Mouse (Mus musculus) intestine, embryonic 15.5 days (tissue): Measurements from ENCODE around the gene Cct4. TPM values are rescaled to one million over a fixed set of nuclear protein-coding genes. Genes with fewer than 3 reads are reported as not detected.

Experiments
- ATAC-seq: fragments of 200-750 bp; cut with Nextera tagmentation; 2 replicates; pipeline ENCODE4 v1.8.0; 2017; ENCODE audit warnings: moderate TSS enrichment, moderate library complexity
- H3K27ac ChIP-seq: fragments of 300-500 bp; sonication (generic); 2 replicates; pipeline ENCODE4 v1.5.1; 2015; ENCODE audit warnings: mild to moderate bottlenecking, inconsistent platforms
- H3K27me3 ChIP-seq: fragments of 300-500 bp; sonication (generic); replicated peaks from 2 replicates; pipeline ENCODE4 v1.6.1; 2015; ENCODE audit warnings: inconsistent platforms
- H3K36me3 ChIP-seq: fragments of 300-500 bp; sonication (generic); 2 replicates; pipeline ENCODE4 v1.6.1; 2015; ENCODE audit warnings: inconsistent platforms
- H3K4me1 ChIP-seq: fragments of 300-500 bp; sonication (generic); replicated peaks from 2 replicates; pipeline ENCODE4 v1.6.1; 2015; ENCODE audit warnings: inconsistent platforms
- H3K4me2 ChIP-seq: fragments of 300-500 bp; sonication (generic); replicated peaks from 2 replicates; pipeline ENCODE4 v1.6.1; 2015; ENCODE audit warnings: mild to moderate bottlenecking, inconsistent platforms
- H3K4me3 ChIP-seq: fragments of 300-500 bp; sonication (generic); replicated peaks from 2 replicates; pipeline ENCODE4 v1.5.1; 2015; ENCODE audit warnings: inconsistent platforms
- H3K9ac ChIP-seq: fragments of 300-500 bp; sonication (generic); 2 replicates; pipeline ENCODE4 v1.6.1; 2015; ENCODE audit warnings: inconsistent platforms
- H3K9me3 ChIP-seq: fragments of 300-500 bp; sonication (generic); 2 replicates; pipeline ENCODE4 v1.6.1; 2016; ENCODE audit warnings: inconsistent platforms
- WGBS: fragments of 180-500 bp; shearing (Covaris S2); methylation state at CpG from one replicate; pipeline ENCODE4 v1.1.7; 2015; 5-methylcytosine and 5-hydroxymethylcytosine counted together
- polyA plus RNA-seq: library from polyadenylated mRNA; unstranded; fragments of >200 nt; fragmentation: Nextera tagmentation; extraction: Ambion mirVana; gene quantifications from 2 replicates; pipeline ENCODE4 v1.2.1, GENCODE M21; 2015

The Cct4 gene
- polyA plus RNA-seq, 1 experiment from 2014 or later: 268 TPM

DNA sequence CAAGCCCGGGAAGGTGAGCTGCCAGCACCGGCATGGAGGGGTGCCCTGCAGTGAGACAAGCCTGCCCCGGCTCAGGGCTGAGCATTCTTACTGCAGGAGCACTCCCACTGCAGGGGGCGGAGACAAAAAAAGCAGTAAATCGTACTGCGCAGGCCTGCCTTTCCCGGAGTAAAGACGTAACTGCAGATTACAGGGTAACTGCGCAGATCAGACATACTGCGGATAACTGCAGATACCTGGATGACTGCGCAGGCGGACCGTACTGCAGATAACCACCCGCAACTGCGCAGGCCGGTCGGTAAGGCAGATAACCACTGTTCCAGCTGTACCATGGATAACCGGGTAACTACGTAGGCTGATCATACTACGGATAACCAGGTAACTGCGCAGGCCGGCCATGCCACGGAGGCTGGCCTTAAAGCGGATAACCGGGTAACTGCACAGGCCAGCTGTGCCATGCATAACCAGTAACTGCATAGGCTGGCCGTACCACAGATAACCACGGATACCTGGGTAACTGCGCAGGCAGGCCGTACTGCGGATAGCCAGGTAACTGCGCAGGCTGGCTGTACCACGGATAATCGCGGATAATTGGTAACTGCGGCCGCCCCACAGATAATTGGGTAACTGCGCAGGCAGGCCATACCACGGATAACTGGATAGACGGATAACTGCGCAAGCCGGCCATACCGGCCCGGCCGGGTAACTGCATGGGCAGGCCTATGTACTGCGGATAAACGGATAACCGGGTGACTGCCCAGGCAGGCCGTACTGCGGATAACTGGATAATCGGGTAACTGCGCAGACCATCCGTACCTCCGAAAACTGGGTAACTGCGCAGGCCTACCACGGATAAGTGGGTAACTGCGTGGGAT is 18.2 kb upstream of the Cct4 start, which contains the start of gene Zrsr1:
Gene Zrsr1 (plus strand): TSS at position 171 of the 875 bp plus-strand sequence.
- H3K9me3 ChIP-seq: no peaks in the 10 kb centered on the region

DNA sequence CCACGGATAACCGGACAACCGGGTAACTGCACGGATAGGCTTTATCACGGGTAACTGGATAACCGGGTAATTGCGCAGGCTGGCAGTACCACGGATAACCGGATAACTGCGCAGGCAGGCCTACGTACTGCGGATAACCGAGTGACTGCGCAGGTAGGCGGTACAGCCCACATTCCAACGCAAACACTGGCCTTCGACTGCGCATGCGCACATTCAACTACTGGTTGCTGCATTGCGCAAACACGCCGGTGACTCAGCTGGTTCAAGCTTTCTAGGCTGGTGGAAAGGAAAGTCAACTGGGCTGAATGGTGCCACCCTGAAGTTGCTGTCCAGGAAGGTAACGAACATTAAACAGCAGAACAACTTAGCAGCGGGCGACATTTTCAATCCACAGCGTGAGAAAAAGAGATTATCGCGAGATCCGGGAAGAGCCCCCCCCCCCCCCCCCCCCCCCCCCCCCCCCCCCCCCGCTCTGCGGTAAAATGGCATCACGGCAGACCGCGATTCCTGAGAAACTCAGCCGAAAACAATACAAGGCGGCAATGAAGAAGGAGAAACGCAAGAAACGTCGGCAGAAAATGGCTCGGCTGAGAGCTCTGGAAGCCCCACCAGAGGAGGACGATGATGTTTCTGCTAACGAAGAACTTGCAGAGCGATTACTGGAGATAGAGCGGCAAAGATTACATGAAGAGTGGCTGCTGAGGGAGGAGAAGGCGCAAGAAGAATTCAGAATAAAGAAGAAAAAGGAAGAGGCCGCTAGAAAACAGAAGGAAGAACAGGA is 17.4 kb upstream of the Cct4 start:
- peak; percentile 71 for ATAC-seq
- Histone ChIP-seq H3K27me3 (no peaks in the 10 kb centered on the region), H3K4me1 (peaks cover 4% of the 10 kb centered on the region; the same call in 1 of the 2 replicates), H3K9me3 (no peaks in the 10 kb centered on the region), H3K9ac (peak overlapping the region; percentile 54), H3K4me3 (peak overlapping the region; percentile 52), H3K27ac (peak overlapping the region; percentile 79), H3K36me3 (peaks cover 3% of the 10 kb centered on the region; the same call in 1 of the 2 replicates), H3K4me2 (peak overlapping the region; percentile 65)
- 49% methylated on average over 43 of the region's 46 CpGs for WGBS

More for the DNA sequence above, 18.2 kb upstream of the Cct4 start, which contains the start of gene Zrsr1:
- 47% methylated on average over 56 of the region's 56 CpGs for WGBS
- Histone ChIP-seq H3K27ac (peak within 1 kb of the TSS; percentile 74), H3K4me3 (peak within 1 kb of the TSS; percentile 52), H3K4me1 (peaks cover 4% of the 10 kb centered on the region; the same call in 1 of the 2 replicates), H3K4me2 (peak within 1 kb of the TSS; percentile 65), H3K9ac (peak within 1 kb of the TSS; percentile 54), H3K36me3 (peaks cover 3% of the 10 kb centered on the region; the same call in 1 of the 2 replicates), H3K27me3 (no peaks in the 10 kb centered on the region)
- peak; percentile 81 for ATAC-seq

- Histone ChIP-seq H3K36me3 (peaks cover 3% of the 10 kb centered on the region; the same call in 1 of the 2 replicates), H3K4me3 (peak overlapping the region; percentile 52), H3K27me3 (no peaks in the 10 kb centered on the region), H3K9me3 (no peaks in the 10 kb centered on the region), H3K9ac (peak overlapping the region; percentile 49; the same call in 1 of the 2 replicates), H3K4me1 (peaks cover 4% of the 10 kb centered on the region; the same call in 1 of the 2 replicates), H3K4me2 (peak overlapping the region; percentile 59), H3K27ac (peak overlapping the region; percentile 79)
- WGBS: 42% methylated on average over 14 of the region's 14 CpGs
- peak; percentile 36; the same call in 1 of the 2 replicates for ATAC-seq
These were observed 16.7 kb upstream of the Cct4 start for GRCm38 (mm10) chr11:22973599-22973998.

- H3K4me3 ChIP-seq: no peak overlapping the region
These were observed 12.1 kb upstream of the Cct4 start for GRCm38 (mm10) chr11:22978215-22978614.

DNA sequence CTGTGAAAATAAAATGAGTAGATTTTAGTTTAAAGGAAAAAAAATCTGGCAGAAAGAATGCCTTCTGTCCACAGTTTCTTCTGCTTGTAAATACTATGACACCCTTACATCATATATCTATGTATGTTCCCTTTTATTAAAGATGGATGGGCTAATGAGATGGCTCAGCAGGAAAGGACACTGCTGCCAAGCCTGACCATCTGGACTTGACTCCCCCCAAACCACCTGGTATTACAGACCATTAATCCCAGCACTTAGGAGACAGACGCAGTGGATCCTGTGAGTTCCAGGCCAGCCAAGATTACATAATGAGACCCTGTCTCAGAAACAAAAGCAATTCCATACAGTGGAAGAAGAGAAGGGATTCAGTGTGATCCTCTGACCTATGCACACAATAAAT is 11.6 kb upstream of the Cct4 start:
- H3K27ac ChIP-seq: no peak overlapping the region
- H3K27me3 ChIP-seq: no peaks in the 10 kb centered on the region
- no peak overlapping the region for H3K9ac ChIP-seq
- H3K4me1 ChIP-seq: peaks cover 12% of the 10 kb centered on the region
- peaks cover 3% of the 10 kb centered on the region; the same call in 1 of the 2 replicates for H3K36me3 ChIP-seq
- H3K4me2 ChIP-seq: no peak overlapping the region
- H3K9me3 ChIP-seq: no peaks in the 10 kb centered on the region
- ATAC-seq: no peak
- WGBS: 72% methylated on average over 1 of the region's 1 CpGs
- H3K4me3 ChIP-seq: no peak overlapping the region

More at GRCm38 (mm10) chr11:22978215-22978614, 12.1 kb upstream of the Cct4 start:
- Histone ChIP-seq H3K27me3 (no peaks in the 10 kb centered on the region), H3K4me1 (peaks cover 12% of the 10 kb centered on the region), H3K4me2 (no peak overlapping the region), H3K9ac (no peak overlapping the region), H3K27ac (no peak overlapping the region), H3K9me3 (no peaks in the 10 kb centered on the region), H3K36me3 (peaks cover 3% of the 10 kb centered on the region; the same call in 1 of the 2 replicates)
- no peak for ATAC-seq
- 94% methylated on average over 3 of the region's 3 CpGs for WGBS

- Histone ChIP-seq H3K9me3 (no peaks in the 10 kb centered on the region), H3K4me3 (no peak overlapping the region), H3K36me3 (0 out of 2 replicates have a peak, but pooled peaks cover 3% of the 10 kb centered on the region), H3K27ac (no peak overlapping the region), H3K4me2 (no peak overlapping the region), H3K27me3 (no peaks in the 10 kb centered on the region), H3K9ac (no peak overlapping the region), H3K4me1 (peaks cover 12% of the 10 kb centered on the region)
- 85% methylated on average over 1 of the region's 1 CpGs for WGBS
- no peak for ATAC-seq
These were observed 11.1 kb upstream of the Cct4 start for GRCm38 (mm10) chr11:22979221-22979620.

DNA sequence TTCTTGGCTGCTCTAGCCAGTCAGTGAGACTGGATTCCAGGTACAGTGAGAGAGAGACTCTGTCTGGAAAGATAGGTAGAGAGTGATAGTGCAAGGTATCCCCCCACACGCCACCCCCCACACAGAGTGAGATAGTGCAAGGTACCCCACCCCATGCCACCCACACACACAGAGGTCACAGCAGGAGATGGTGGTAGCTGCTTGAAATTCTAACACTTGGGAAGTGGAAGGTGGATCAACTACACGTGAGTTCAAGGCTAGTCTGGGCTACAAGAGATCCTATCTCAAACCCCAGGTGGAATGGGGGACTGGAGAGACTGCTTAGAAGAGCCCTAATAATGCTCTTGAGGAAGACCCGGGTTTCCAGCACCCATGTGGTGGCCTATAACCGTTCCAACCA is 9.3 kb upstream of the Cct4 start:
- Histone ChIP-seq H3K27me3 (no peaks in the 10 kb centered on the region), H3K27ac (no peak overlapping the region; the same call in 1 of the 2 replicates), H3K4me3 (peak overlapping the region; percentile 64), H3K4me1 (peaks cover 9% of the 10 kb centered on the region), H3K36me3 (0 out of 2 replicates have a peak, but pooled peaks cover 3% of the 10 kb centered on the region), H3K9ac (peak overlapping the region; percentile 78; the same call in 1 of the 2 replicates), H3K9me3 (no peaks in the 10 kb centered on the region), H3K4me2 (peak overlapping the region; percentile 63)
- ATAC-seq: no peak
- 25% methylated on average over 4 of the region's 4 CpGs for WGBS

GRCm38 (mm10) chr11:22981543-22981950 is 8.8 kb upstream of the Cct4 start:
- Histone ChIP-seq H3K9me3 (no peaks in the 10 kb centered on the region), H3K4me1 (peaks cover 9% of the 10 kb centered on the region), H3K4me2 (peak overlapping the region; percentile 63), H3K36me3 (0 out of 2 replicates have a peak, but pooled peaks cover 3% of the 10 kb centered on the region), H3K4me3 (peak overlapping the region; percentile 64), H3K9ac (peak overlapping the region; percentile 78), H3K27ac (peak overlapping the region; percentile 99), H3K27me3 (no peaks in the 10 kb centered on the region)
- ATAC-seq: peak; percentile 66
- WGBS: under 1% methylated on average over 12 of the region's 12 CpGs

DNA sequence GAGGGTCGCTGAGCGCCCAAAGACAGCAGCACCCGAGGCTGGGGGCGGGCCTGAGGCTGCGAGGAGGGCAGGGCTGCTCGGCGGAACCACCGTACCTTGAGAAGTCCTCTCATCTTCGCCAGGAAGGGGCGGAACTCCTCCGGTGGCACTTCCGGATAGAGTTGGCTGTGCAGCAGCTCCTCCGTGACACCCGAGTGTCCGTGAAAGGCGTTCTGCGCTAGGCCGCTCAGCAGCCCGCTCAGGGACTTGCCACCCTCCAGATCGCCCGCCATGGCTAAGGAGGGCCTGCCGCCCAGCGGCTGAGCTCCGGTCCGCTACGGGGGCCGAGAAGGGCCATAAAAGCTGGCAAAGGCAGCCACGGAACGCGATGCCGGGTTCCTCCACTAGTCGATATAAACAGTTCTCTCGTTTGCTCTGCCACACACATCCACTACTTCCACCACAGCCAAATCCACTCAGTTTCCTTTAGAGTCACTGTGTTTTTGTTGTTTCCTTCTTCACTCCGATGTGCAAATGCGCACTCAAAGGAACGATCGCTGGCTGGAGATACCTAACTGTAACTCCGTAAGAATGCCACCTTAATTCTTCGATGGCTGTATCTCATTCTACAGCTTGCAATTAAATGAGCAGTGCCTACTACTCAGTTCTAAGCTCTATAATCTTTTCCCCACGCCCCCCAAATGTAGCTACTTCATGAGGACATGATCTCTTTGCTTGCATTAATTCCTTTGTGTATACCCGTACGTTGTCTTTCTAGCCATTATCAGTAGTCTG is 8.1 kb upstream of the Cct4 start, which contains the start of the genes Gm28048 and Commd1:
Gene Gm28048 (minus strand): TSS at position 107 of the 774 bp plus-strand sequence.
Gene Commd1 (minus strand): TSS at position 399 of the 774 bp plus-strand sequence.
- Histone ChIP-seq H3K27ac (peak within 1 kb of the TSS; percentile 99), H3K4me1 (peaks cover 9% of the 10 kb centered on the region), H3K4me3 (peak within 1 kb of the TSS; percentile 64), H3K36me3 (0 out of 2 replicates have a peak, but pooled peaks cover 3% of the 10 kb centered on the region), H3K9ac (peak within 1 kb of the TSS; percentile 78), H3K4me2 (peak within 1 kb of the TSS; percentile 63), H3K27me3 (no peaks in the 10 kb centered on the region), H3K9me3 (no peaks in the 10 kb centered on the region)
- 3% methylated on average over 42 of the region's 42 CpGs for WGBS
- ATAC-seq: peak; percentile 95

- H3K4me2 ChIP-seq: no peak overlapping the region
- 76% methylated on average over 6 of the region's 6 CpGs for WGBS
- H3K9me3 ChIP-seq: no peaks in the 10 kb centered on the region
These were observed 7.5 kb upstream of the Cct4 start for GRCm38 (mm10) chr11:22982846-22983245.

GRCm38 (mm10) chr11:22985510-22985909 is 4.8 kb upstream of the Cct4 start:
- no peaks in the 10 kb centered on the region for H3K36me3 ChIP-seq
- ATAC-seq: no peak
- 68% methylated on average over 3 of the region's 3 CpGs for WGBS

More at GRCm38 (mm10) chr11:22982846-22983245, 7.5 kb upstream of the Cct4 start:
- Histone ChIP-seq H3K4me3 (no peak overlapping the region), H3K27ac (no peak overlapping the region), H3K27me3 (no peaks in the 10 kb centered on the region), H3K9ac (no peak overlapping the region), H3K36me3 (0 out of 2 replicates have a peak, but pooled peaks cover under 1% of the 10 kb centered on the region), H3K4me1 (peaks cover 9% of the 10 kb centered on the region)
- ATAC-seq: no peak

More at GRCm38 (mm10) chr11:22985510-22985909, 4.8 kb upstream of the Cct4 start:
- Histone ChIP-seq H3K4me3 (no peak overlapping the region), H3K4me2 (no peak overlapping the region), H3K4me1 (peaks cover 8% of the 10 kb centered on the region), H3K27ac (no peak overlapping the region), H3K9me3 (no peaks in the 10 kb centered on the region), H3K27me3 (no peaks in the 10 kb centered on the region), H3K9ac (no peak overlapping the region)
